Mouse (Mus musculus): Measurements from ENCODE around the gene Tprkb. TPM values are rescaled to one million over a fixed set of nuclear protein-coding genes. Genes with fewer than 3 reads are reported as not detected.
"Not testable (repeated sequence)": the region's sequence is repeated elsewhere in the genome, so short reads cannot be mapped to it uniquely, and the experiment has no call there.

The Tprkb gene
- 17.2 and 19.1 TPM in 2 replicates for polyA plus RNA-seq (2015; fragmentation: Nextera tagmentation; extraction: Ambion mirVana)

DNA sequence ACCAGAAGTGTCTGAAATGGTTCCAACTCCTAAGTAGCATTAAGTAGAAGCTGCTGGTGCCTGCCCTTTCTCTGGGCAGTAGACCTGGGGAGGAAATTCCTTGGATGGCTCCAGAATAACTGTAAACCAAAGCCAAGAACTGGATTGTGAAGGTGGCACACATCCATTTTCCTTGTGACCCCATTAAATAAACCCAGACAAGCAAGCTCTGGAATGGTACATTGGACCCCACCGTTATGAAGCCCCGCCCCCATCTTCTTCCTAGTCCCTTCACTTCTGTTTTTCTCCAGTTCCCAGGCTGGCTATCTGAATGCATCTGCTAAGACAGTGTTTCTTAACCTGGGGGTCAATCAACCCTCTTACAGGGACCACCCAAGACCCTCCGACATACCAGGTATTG lies at the start of gene Tprkb:
Gene Tprkb, plus strand, starts transcription at position 279 of the 400 bp plus-strand sequence.
- H3K4me3 ChIP-seq (ENCODE audit: low read depth, low read length) = no peak within 1 kb of the TSS
- no peaks in the 10 kb centered on the region for H3K27me3 ChIP-seq (ENCODE audit: control insufficient read depth, insufficient read depth, low read depth, low read length)
- H3K4me1 ChIP-seq (ENCODE audit: control insufficient read depth, low read depth, low read length) = peaks cover 20% of the 10 kb centered on the region
- WGBS (ENCODE audit: insufficient replicate concordance) = 58% methylated on average over 3 of the region's 3 CpGs
- H3K27ac ChIP-seq (ENCODE audit: low read length) = no peak within 1 kb of the TSS
- H3K9ac ChIP-seq (ENCODE audit: low read depth, low read length) = no peak within 1 kb of the TSS
- H3K4me2 ChIP-seq (ENCODE audit: low read depth, low read length) = no peak within 1 kb of the TSS
- no peak for ATAC-seq (ENCODE audit: low read depth)
- H3K36me3 ChIP-seq (ENCODE audit: control insufficient read depth, insufficient read depth) = no peaks in the 10 kb centered on the region
- H3K9me3 ChIP-seq (replicated peaks; ENCODE audit: control insufficient read depth, low read length) = no peaks in the 10 kb centered on the region

DNA sequence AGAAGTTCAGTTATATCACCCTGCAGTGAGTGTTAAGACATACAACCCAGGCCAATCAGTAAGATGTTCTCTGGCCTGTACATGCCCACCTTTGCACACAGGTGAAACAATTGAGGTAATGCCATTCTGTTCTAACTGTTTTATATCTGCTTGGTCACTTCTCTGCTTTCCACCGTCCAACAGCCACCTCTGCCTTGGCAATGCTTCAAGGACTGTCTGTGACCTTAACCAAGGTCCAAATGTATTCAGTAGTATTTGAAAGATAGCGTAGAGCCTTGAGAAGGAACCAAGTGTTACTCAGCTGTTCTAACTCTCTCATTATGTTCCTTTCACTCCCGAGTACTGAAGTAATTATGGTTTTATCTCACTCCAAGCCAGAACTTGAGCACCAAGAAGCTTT lies 49.1 kb upstream of the Tprkb start:
- H3K27me3 ChIP-seq (ENCODE audit: control insufficient read depth, insufficient read depth, low read depth, low read length) = no peaks in the 10 kb centered on the region
- H3K4me3 ChIP-seq (ENCODE audit: low read depth, low read length) = no peak overlapping the region
- H3K36me3 ChIP-seq (ENCODE audit: control insufficient read depth, insufficient read depth) = no peaks in the 10 kb centered on the region
- ATAC-seq (ENCODE audit: low read depth) = no peak
- no peaks in the 10 kb centered on the region for H3K4me1 ChIP-seq (ENCODE audit: control insufficient read depth, low read depth, low read length)
- H3K27ac ChIP-seq (ENCODE audit: low read length) = no peak overlapping the region
- no peak overlapping the region for H3K4me2 ChIP-seq (ENCODE audit: low read depth, low read length)
- 52% methylated on average over 3 of the region's 3 CpGs for WGBS (ENCODE audit: insufficient replicate concordance)
- H3K9me3 ChIP-seq (replicated peaks; ENCODE audit: control insufficient read depth, low read length) = no peaks in the 10 kb centered on the region
- no peak overlapping the region for H3K9ac ChIP-seq (ENCODE audit: low read depth, low read length)

DNA sequence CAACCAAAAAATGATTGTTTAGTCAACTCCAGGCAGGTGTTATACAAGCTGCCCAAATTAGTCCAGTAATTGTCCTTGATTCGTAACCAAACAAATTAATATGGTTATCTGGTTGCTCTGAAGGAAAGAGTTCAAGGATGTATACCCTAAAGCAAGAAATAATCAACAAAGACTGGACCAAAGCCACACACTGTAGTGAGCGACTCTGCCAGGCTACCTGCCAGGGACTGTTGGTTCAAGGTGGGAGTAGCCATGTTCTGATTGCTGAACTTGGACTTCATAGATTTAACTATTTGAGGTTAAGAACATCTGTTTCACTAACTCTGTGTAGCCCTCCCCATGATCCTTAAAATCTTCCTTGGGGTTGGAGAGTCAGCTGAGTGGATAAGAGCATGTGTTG lies 48.5 kb upstream of the Tprkb start:
- Histone ChIP-seq H3K27ac (ENCODE audit: low read length) (no peak overlapping the region), H3K36me3 (ENCODE audit: control insufficient read depth, insufficient read depth) (no peaks in the 10 kb centered on the region), H3K4me2 (ENCODE audit: low read depth, low read length) (no peak overlapping the region), H3K4me1 (ENCODE audit: control insufficient read depth, low read depth, low read length) (no peaks in the 10 kb centered on the region), H3K27me3 (ENCODE audit: control insufficient read depth, insufficient read depth, low read depth, low read length) (no peaks in the 10 kb centered on the region), H3K9ac (ENCODE audit: low read depth, low read length) (no peak overlapping the region), H3K4me3 (ENCODE audit: low read depth, low read length) (no peak overlapping the region), H3K9me3 (replicated peaks; ENCODE audit: control insufficient read depth, low read length) (no peaks in the 10 kb centered on the region)
- 49% methylated on average over 2 of the region's 2 CpGs for WGBS (ENCODE audit: insufficient replicate concordance)
- no peak for ATAC-seq (ENCODE audit: low read depth)

DNA sequence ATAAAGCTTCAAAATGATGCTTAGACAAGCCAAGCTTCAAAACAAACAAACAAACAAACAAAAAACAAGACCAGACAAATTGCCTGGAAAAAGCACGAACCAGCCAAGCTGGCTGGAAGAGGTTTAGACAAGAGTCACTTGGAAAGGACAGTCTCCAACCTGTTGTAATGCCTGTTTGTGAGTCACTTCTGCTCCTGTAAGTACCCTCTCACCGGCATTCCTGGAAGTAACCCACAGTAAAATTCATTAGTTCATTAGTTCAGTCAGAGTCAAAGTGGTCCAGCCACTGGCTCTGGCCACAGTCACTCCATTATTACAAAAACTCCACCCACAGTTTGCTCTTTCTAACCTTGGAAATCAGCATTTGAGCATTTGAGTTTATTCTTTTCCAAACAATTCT lies 47.8 kb upstream of the Tprkb start:
- ATAC-seq (ENCODE audit: low read depth) = no peak
- no peak overlapping the region for H3K4me3 ChIP-seq (ENCODE audit: low read depth, low read length)
- H3K27me3 ChIP-seq (ENCODE audit: control insufficient read depth, insufficient read depth, low read depth, low read length) = no peaks in the 10 kb centered on the region
- 59% methylated on average over 2 of the region's 2 CpGs for WGBS (ENCODE audit: insufficient replicate concordance)
- H3K4me1 ChIP-seq (ENCODE audit: control insufficient read depth, low read depth, low read length) = no peaks in the 10 kb centered on the region
- no peak overlapping the region for H3K27ac ChIP-seq (ENCODE audit: low read length)
- no peaks in the 10 kb centered on the region for H3K9me3 ChIP-seq (replicated peaks; ENCODE audit: control insufficient read depth, low read length)
- no peak overlapping the region for H3K4me2 ChIP-seq (ENCODE audit: low read depth, low read length)
- H3K36me3 ChIP-seq (ENCODE audit: control insufficient read depth, insufficient read depth) = no peaks in the 10 kb centered on the region
- no peak overlapping the region for H3K9ac ChIP-seq (ENCODE audit: low read depth, low read length)

DNA sequence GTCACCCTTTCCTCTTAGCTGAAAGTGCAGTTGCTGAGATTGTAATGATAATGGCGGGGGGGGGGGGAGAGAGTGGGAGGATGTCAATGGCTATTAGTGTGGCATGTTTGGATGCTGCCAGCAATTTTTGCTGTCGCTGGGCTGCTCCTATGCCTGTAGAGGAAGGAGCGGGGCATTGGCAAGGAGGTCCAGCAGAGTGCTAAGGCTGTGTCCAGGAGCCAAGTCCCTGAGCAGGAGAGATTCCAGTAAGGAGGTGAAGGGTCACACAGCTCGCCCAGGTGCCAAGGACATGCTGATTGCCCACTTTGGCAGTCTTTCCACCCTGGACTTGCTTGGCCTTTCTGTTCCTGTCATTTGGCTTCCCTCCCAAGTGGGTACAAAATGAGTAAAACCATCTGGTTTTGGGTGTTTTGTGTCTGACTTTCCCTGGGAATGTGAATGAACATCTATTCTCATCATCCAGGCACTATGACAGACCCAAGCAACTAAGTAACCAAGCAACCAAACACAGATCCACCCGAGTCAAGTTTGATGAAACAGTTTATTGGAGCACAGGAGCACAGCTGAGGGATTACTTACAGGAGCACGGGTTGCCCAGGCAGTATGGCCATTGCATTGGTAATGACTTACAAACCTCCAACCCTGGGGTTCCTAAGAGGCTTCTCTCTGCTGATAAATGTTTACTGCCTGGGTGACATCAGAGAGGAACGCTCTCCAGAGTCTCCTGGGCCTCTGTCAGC lies 46.6 kb upstream of the Tprkb start:
- H3K4me3 ChIP-seq (ENCODE audit: low read depth, low read length); H3K4me2 ChIP-seq (ENCODE audit: low read depth, low read length); H3K9ac ChIP-seq (ENCODE audit: low read depth, low read length); H3K27ac ChIP-seq (ENCODE audit: low read length); H3K9me3 ChIP-seq (replicated peaks; ENCODE audit: control insufficient read depth, low read length); H3K4me1 ChIP-seq (ENCODE audit: control insufficient read depth, low read depth, low read length); H3K27me3 ChIP-seq (ENCODE audit: control insufficient read depth, insufficient read depth, low read depth, low read length); ATAC-seq (ENCODE audit: low read depth); H3K36me3 ChIP-seq (ENCODE audit: control insufficient read depth, insufficient read depth): not testable (repeated sequence)
- WGBS (ENCODE audit: insufficient replicate concordance) = 39% methylated on average over 6 of the region's 7 CpGs

DNA sequence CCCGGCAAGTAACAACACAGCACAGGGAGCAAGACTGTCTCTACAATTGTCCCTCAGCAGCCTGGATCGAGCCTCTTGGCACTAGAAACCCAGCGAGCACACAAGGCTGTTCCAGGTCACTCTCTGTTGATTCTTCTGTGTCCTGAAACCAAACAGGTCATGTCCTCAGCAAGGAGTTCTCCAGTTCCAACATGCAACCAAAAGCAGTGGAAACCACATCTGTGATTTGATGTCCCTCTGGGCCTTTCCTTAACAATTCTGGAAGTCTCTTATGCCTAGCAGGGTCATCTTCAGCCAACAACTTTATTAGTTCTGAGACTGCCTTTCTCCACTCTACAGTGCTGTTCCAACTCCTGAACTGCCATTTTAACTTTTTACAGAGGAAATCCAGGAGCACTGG lies 45.5 kb upstream of the Tprkb start:
- H3K4me3 ChIP-seq (ENCODE audit: low read depth, low read length); H3K36me3 ChIP-seq (ENCODE audit: control insufficient read depth, insufficient read depth); ATAC-seq (ENCODE audit: low read depth); H3K4me2 ChIP-seq (ENCODE audit: low read depth, low read length); H3K4me1 ChIP-seq (ENCODE audit: control insufficient read depth, low read depth, low read length); H3K9me3 ChIP-seq (replicated peaks; ENCODE audit: control insufficient read depth, low read length); H3K27me3 ChIP-seq (ENCODE audit: control insufficient read depth, insufficient read depth, low read depth, low read length); H3K27ac ChIP-seq (ENCODE audit: low read length); H3K9ac ChIP-seq (ENCODE audit: low read depth, low read length): not testable (repeated sequence)
- WGBS (ENCODE audit: insufficient replicate concordance) = 51% methylated on average over 3 of the region's 3 CpGs

DNA sequence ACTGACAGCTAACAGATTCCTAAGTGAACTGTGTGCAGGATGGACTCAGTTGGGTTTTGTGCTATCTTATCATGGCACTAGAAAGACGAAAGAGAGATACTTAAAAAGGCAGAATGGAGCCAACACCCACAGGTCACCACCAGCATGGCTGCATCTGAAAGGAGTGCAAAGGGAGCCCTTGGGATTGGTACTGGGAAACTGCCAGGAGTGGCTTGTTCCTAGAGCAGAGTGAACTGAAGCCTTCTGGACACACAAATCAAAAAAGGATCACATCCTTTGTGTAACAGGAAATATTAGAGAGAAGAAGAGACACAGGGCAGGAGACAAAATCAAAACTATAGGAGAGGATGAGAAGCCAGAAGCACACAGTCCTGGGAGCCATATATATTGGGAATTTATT lies 44.7 kb upstream of the Tprkb start:
- not testable (repeated sequence) for H3K27ac ChIP-seq (ENCODE audit: low read length); H3K36me3 ChIP-seq (ENCODE audit: control insufficient read depth, insufficient read depth); H3K27me3 ChIP-seq (ENCODE audit: control insufficient read depth, insufficient read depth, low read depth, low read length); H3K4me3 ChIP-seq (ENCODE audit: low read depth, low read length); H3K9ac ChIP-seq (ENCODE audit: low read depth, low read length); H3K4me1 ChIP-seq (ENCODE audit: control insufficient read depth, low read depth, low read length); ATAC-seq (ENCODE audit: low read depth); H3K9me3 ChIP-seq (replicated peaks; ENCODE audit: control insufficient read depth, low read length); H3K4me2 ChIP-seq (ENCODE audit: low read depth, low read length)
- WGBS (ENCODE audit: insufficient replicate concordance) = 38% methylated on average over 1 of the region's 1 CpGs

DNA sequence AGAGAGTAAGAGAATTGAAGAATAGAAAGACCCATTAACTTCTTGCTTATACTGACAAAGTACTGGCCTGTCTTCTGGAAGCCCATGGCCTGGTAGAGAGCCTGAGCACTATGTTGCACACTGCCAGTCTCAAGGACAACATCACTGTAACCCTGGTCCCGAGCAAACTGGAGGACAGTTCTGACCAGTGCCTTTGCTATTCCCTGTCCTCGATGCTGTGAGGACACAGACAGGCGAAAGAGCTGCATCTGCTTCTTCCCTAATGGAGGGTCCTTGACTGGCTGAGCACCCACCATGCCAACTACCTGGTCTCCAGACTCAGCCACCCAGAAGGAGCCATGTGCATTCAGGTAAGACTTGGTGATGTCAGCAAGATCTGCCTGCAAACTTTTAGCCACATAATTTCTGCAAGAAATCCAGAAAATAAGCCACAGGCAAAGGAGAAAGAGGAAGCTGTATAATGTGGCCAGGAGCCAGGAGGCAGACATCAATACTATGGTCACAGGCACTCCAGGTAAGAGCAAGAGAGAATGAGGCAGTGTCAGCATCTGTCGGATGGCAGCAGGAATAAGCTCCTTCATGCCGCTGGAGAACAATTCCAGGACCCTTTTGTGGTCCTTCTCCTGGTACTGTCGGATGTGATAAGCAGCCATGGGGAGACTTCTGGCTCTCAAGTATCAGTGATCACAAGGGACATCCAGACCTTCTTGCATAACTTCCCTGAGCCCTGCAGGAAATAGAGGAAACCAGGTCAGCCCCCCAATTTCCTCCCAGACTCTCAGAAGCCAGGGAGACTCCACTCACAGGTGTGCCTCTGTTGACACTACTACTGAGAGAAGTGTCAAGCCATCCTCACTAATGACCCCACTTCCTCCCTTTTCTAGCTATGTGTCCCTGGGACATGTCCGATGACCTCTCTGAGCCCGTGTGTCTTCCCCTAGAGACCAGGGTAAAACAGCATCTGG lies 43.7 kb upstream of the Tprkb start:
- 40% methylated on average over 8 of the region's 8 CpGs for WGBS (ENCODE audit: insufficient replicate concordance)

DNA sequence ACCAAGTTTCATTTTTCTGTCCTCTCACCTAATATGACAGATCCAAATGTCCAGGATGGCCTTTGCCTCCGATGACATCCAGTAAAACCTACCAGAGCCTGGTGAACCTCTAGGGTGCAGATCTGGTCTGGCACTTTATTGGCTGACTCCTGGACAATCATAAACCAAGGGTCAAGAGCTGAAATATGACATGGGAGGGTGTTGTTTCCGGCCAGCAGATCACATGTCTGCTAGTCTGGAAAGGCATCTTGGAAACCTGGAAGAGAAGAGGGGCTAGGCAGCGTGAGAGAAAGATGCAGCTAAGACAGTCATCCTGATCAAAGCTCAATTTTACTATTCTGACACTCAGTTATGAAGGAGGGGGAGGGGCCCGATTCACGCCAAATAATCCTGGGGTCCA lies 42.7 kb upstream of the Tprkb start, which contains the start of gene Nat8f2:
Gene Nat8f2, minus strand, starts transcription at position 153 of the 400 bp plus-strand sequence.
- not testable (repeated sequence) for H3K4me3 ChIP-seq (ENCODE audit: low read depth, low read length); H3K9me3 ChIP-seq (replicated peaks; ENCODE audit: control insufficient read depth, low read length); H3K27me3 ChIP-seq (ENCODE audit: control insufficient read depth, insufficient read depth, low read depth, low read length); H3K27ac ChIP-seq (ENCODE audit: low read length); H3K4me2 ChIP-seq (ENCODE audit: low read depth, low read length); ATAC-seq (ENCODE audit: low read depth); H3K4me1 ChIP-seq (ENCODE audit: control insufficient read depth, low read depth, low read length); H3K36me3 ChIP-seq (ENCODE audit: control insufficient read depth, insufficient read depth); H3K9ac ChIP-seq (ENCODE audit: low read depth, low read length)
- 58% methylated on average over 5 of the region's 5 CpGs for WGBS (ENCODE audit: insufficient replicate concordance)

More for the DNA sequence above, 43.7 kb upstream of the Tprkb start:
- no peaks in the 10 kb centered on the region for H3K36me3 ChIP-seq (ENCODE audit: control insufficient read depth, insufficient read depth)
- no peaks in the 10 kb centered on the region for H3K4me1 ChIP-seq (ENCODE audit: control insufficient read depth, low read depth, low read length)
- no peak overlapping the region for H3K9ac ChIP-seq (ENCODE audit: low read depth, low read length)
- no peak for ATAC-seq (ENCODE audit: low read depth)
- no peak overlapping the region for H3K4me2 ChIP-seq (ENCODE audit: low read depth, low read length)
- no peak overlapping the region for H3K4me3 ChIP-seq (ENCODE audit: low read depth, low read length)
- no peaks in the 10 kb centered on the region for H3K9me3 ChIP-seq (replicated peaks; ENCODE audit: control insufficient read depth, low read length)
- H3K27ac ChIP-seq (ENCODE audit: low read length) = no peak overlapping the region
- no peaks in the 10 kb centered on the region for H3K27me3 ChIP-seq (ENCODE audit: control insufficient read depth, insufficient read depth, low read depth, low read length)

All from liver, embryonic 16.5 days (tissue).